Mouse (Mus musculus): ENCODE results near the gene Mtus2.
"Not testable (repeated sequence)": the region's sequence is repeated elsewhere in the genome, so short reads cannot be mapped to it uniquely, and the experiment has no call there.

Mtus2 gene

GRCm38 (mm10) chr5:148283584-148283983 is 326.5 kb downstream of the Mtus2 start:
- DNase-seq, result no peak

- DNase-seq, result no peak
These were observed 330.4 kb downstream of the Mtus2 start for GRCm38 (mm10) chr5:148287529-148287928.

GRCm38 (mm10) chr5:148288804-148289203 is 331.7 kb downstream of the Mtus2 start:
- DNase-seq, result no peak

GRCm38 (mm10) chr5:148289951-148290350 is 332.8 kb downstream of the Mtus2 start:
- no peak for DNase-seq

- no peak for DNase-seq
These were observed 335.7 kb downstream of the Mtus2 start for GRCm38 (mm10) chr5:148292862-148293261.

- DNase-seq, result no peak
These were observed 336.2 kb downstream of the Mtus2 start for GRCm38 (mm10) chr5:148293346-148293745.

- DNase-seq, result no peak
These were observed 345.8 kb downstream of the Mtus2 start for GRCm38 (mm10) chr5:148302968-148303367.

GRCm38 (mm10) chr5:148304112-148304511 is 347.0 kb downstream of the Mtus2 start:
- DNase-seq, result no peak

GRCm38 (mm10) chr5:148310790-148311189 is 353.7 kb downstream of the Mtus2 start:
- no peak for DNase-seq

- no peak for DNase-seq
These were observed 355.3 kb downstream of the Mtus2 start for GRCm38 (mm10) chr5:148312443-148312842.

- DNase-seq, result no peak
These were observed 357.8 kb downstream of the Mtus2 start for GRCm38 (mm10) chr5:148314931-148315330.

- peak; percentile 54 for DNase-seq
These were observed 368.3 kb downstream of the Mtus2 start for GRCm38 (mm10) chr5:148325317-148325885.

GRCm38 (mm10) chr5:148326295-148326694 is 369.2 kb downstream of the Mtus2 start:
- not testable (repeated sequence) for DNase-seq

GRCm38 (mm10) chr5:148328982-148329381 is 371.9 kb downstream of the Mtus2 start:
- DNase-seq, result no peak

- DNase-seq, result no peak
These were observed 374.2 kb downstream of the Mtus2 start for GRCm38 (mm10) chr5:148331229-148331776.

- no peak for DNase-seq
These were observed 375.0 kb downstream of the Mtus2 start for GRCm38 (mm10) chr5:148331926-148332621.

- peak; percentile 81 for DNase-seq
These were observed 375.5 kb downstream of the Mtus2 start for GRCm38 (mm10) chr5:148332622-148332974.

- DNase-seq, result no peak
These were observed 382.0 kb downstream of the Mtus2 start for GRCm38 (mm10) chr5:148339126-148339525.

- no peak for DNase-seq
These were observed 385.1 kb downstream of the Mtus2 start for GRCm38 (mm10) chr5:148342061-148342741.

- no peak for DNase-seq
These were observed 387.3 kb downstream of the Mtus2 start for GRCm38 (mm10) chr5:148344374-148344773.

- DNase-seq, result no peak
These were observed 389.4 kb downstream of the Mtus2 start for GRCm38 (mm10) chr5:148346543-148346942.

GRCm38 (mm10) chr5:148348153-148348552 is 391.0 kb downstream of the Mtus2 start:
- no peak for DNase-seq

GRCm38 (mm10) chr5:148349327-148350011 is 392.3 kb downstream of the Mtus2 start:
- DNase-seq, result no peak

Data from cerebellum, adult 9-10 months (tissue).